Mouse (Mus musculus): ENCODE results near the gene Zfhx3.

DNA sequence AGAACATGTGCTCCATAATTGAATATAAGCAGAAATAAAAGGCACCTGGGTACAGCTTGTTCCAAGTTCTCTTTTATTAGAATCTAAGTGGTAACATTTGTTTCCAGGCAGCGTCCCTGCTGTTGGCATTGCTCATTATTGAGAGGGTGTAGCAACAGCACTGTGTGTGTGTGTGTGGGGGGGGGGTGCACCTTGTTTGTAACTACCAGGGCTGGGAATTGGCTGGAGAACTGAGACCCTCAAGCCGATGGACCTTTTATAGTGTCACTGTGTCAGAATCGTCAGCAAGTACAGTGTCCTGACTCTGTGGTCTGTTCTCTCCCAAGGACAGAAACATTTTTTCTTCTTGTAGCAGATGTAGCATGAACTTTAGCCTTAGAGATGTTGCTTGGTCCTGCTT lies 77.2 kb downstream of the Zfhx3 start:
- TF ChIP-seq POLR2A (IDR thresholded peaks at IDR 0.05; ENCODE audit: low read depth, low read length) (no peak), CTCF (conservative IDR thresholded peaks at IDR 0.05; ENCODE audit: insufficient read depth, insufficient read length, low read depth, low read length) (no peak)

Data from kidney, adult 2 months (tissue).